Mouse (Mus musculus) forelimb bud, embryonic 11.5 days (tissue): ENCODE measurements around the gene Zfp462.

Experiments
- DNase-seq: peaks from one replicate; pipeline ENCODE4 v3.0.0-alpha.2; 2012; ENCODE audit warnings: low read depth, low spot score

Gene Zfp462

GRCm38 (mm10) chr4:54950136-54950535 lies 5.3 kb downstream of the Zfp462 start:
- DNase-seq = no peak

- no peak for DNase-seq
These were observed 6.0 kb downstream of the Zfp462 start for GRCm38 (mm10) chr4:54950866-54951265.

- no peak for DNase-seq
These were observed 9.0 kb downstream of the Zfp462 start for GRCm38 (mm10) chr4:54953657-54954395.

GRCm38 (mm10) chr4:54954455-54954854 lies 9.6 kb downstream of the Zfp462 start:
- DNase-seq = no peak

GRCm38 (mm10) chr4:54960776-54961175 lies 15.9 kb downstream of the Zfp462 start:
- no peak for DNase-seq

- DNase-seq = no peak
These were observed 17.3 kb downstream of the Zfp462 start for GRCm38 (mm10) chr4:54962141-54962540.

GRCm38 (mm10) chr4:54963551-54963950 lies 18.7 kb downstream of the Zfp462 start:
- DNase-seq = no peak

GRCm38 (mm10) chr4:54965169-54965695 lies 20.4 kb downstream of the Zfp462 start:
- no peak for DNase-seq

- no peak for DNase-seq
These were observed 21.4 kb downstream of the Zfp462 start for GRCm38 (mm10) chr4:54966161-54966806.

- no peak for DNase-seq
These were observed 22.3 kb downstream of the Zfp462 start for GRCm38 (mm10) chr4:54967166-54967565.

- DNase-seq = no peak
These were observed 22.9 kb downstream of the Zfp462 start for GRCm38 (mm10) chr4:54967721-54968120.

GRCm38 (mm10) chr4:54969671-54970295 lies 24.9 kb downstream of the Zfp462 start:
- no peak for DNase-seq

- DNase-seq = no peak
These were observed 26.5 kb downstream of the Zfp462 start for GRCm38 (mm10) chr4:54971386-54971785.

GRCm38 (mm10) chr4:54972096-54972495 lies 27.2 kb downstream of the Zfp462 start:
- no peak for DNase-seq

- DNase-seq = no peak
These were observed 28.1 kb downstream of the Zfp462 start for GRCm38 (mm10) chr4:54972827-54973560.

- peak; percentile 31 for DNase-seq
These were observed 35.1 kb downstream of the Zfp462 start for GRCm38 (mm10) chr4:54979771-54980472.

GRCm38 (mm10) chr4:54984502-54984901 lies 39.7 kb downstream of the Zfp462 start:
- no peak for DNase-seq

GRCm38 (mm10) chr4:54986671-54987070 lies 41.8 kb downstream of the Zfp462 start:
- DNase-seq = no peak

GRCm38 (mm10) chr4:54987256-54987655 lies 42.4 kb downstream of the Zfp462 start:
- no peak for DNase-seq

- no peak for DNase-seq
These were observed 43.1 kb downstream of the Zfp462 start for GRCm38 (mm10) chr4:54987926-54988325.

GRCm38 (mm10) chr4:54991973-54992372 lies 47.1 kb downstream of the Zfp462 start:
- DNase-seq = no peak
